Mouse (Mus musculus) bone marrow macrophage, adult 2 months (primary cell): ENCODE results near the gene Spata9.

Experiments
- CTCF ChIP-seq: IDR thresholded peaks from 2 replicates; pipeline ENCODE4 v1.5.1; 2012; ENCODE audit warnings: low read depth, mild to moderate bottlenecking, low read length, moderate library complexity
- POLR2A ChIP-seq: IDR thresholded peaks from 2 replicates; pipeline ENCODE4 v1.6.1; 2012; ENCODE audit warnings: mild to moderate bottlenecking, low read depth, low read length, borderline replicate concordance

DNA sequence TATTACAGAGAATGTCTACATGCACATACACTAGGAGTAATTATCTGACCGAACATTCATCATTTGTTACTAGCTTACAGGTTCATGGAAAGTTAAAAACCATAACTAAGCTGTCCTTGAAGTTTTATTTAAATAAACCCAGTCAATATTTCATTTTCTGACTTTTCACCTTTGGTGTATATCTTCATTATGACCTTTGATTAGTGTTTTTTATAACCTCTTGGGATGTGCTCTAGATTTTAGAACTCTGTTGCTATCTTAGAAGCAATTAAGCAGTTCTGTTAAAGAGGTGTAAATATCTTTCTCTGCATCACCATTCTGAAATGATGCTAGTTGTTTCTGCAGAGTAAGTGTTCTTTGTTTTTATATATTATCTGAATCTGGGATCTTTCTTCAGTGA is at the start of gene Spata9:
- TF ChIP-seq CTCF (no peak), POLR2A (no peak)
